Mouse (Mus musculus) right cerebral cortex, postnatal 10 days (tissue): ENCODE data around the gene Ulk3.
A peak's percentile ranks its signal among the peaks of the same experiment; 100 is the strongest.

Experiments used
- DNase-seq, 2 experiments: peaks; one replicate each; pipeline ENCODE4 v3.0.0; 2021; ENCODE audit warnings: low spot score in 2 of 2

The Ulk3 gene

GRCm38 (mm10) chr9:57614786-57615185, 25.5 kb downstream of the Ulk3 start:
- no peak for DNase-seq

DNA sequence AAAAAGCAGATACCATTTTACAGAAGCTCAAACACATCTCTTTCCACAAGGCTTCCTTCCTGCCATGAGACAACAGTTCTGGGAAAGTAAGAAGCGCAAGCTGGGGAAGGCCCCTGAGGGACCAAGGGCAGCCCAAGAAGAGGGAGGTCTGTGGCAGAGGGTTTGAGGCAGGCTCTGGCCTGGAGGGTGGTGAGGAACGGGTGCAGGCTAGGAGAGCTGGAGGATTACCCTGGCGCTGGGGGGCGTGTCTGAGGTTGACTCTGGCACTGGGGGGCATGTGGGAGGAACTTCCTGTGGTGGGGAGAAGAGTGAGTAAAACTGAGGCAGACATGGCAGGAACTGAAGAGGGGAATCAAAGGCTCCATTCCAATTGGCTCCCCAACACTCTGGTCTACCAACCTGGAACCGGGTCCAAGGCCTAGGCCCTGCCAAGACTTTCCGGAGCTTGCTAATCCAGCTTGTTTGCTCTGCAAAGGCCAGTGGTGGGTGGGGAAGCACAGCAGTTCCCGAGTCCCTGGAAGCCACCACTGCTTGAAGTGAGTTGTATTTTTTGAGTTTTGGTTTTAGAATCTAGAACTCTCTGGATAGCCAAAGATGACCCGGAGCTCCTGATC, 28.4 kb downstream of the Ulk3 start:
- DNase-seq, result peak; percentile 76 to 77

DNA sequence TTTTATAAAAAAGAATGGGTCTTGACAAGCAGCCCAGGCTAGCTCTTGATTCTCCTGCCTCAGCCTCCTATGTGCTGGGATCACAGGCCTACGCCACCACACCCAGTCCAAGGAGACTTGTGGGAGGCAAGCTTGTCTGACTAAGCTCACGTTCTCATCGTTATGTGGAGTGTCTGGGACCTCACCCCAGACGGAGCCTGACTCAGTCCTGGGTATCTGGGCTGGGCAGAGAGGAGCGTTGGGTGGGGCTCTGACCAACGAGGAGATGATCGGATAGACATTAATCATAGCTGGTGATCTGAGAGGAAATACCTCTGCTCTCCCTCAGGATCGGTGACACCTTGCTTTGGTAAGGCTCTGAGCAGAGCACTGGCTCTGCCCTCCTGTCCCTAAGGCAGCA, 29.6 kb downstream of the Ulk3 start:
- no peak for DNase-seq

DNA sequence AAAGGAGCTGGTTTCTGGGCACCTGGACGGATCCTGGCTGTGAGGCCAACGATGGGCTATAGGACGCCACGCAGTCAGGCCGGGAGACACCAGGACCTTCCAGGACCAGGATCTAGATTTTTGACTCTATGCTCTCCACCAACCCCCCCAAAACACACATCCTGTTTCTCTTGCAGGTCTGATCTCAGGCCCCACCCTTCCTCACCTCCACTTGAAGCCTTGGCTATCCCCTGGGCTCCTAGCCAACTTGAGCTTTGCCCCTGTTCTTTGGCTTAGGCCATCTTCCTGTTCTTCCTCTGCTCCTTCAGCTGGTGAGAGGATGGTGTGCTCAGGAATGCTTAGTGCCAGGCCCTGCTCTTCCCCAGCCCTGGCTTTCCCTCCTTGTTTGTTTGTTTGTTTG, 31.4 kb downstream of the Ulk3 start, which contains the start of gene Lman1l:
Gene Lman1l (minus strand): TSS at position 101 of the 400 bp plus-strand sequence.
- DNase-seq, result no peak

- DNase-seq, result no peak
These were observed 35.0 kb downstream of the Ulk3 start for GRCm38 (mm10) chr9:57624295-57624694.

DNA sequence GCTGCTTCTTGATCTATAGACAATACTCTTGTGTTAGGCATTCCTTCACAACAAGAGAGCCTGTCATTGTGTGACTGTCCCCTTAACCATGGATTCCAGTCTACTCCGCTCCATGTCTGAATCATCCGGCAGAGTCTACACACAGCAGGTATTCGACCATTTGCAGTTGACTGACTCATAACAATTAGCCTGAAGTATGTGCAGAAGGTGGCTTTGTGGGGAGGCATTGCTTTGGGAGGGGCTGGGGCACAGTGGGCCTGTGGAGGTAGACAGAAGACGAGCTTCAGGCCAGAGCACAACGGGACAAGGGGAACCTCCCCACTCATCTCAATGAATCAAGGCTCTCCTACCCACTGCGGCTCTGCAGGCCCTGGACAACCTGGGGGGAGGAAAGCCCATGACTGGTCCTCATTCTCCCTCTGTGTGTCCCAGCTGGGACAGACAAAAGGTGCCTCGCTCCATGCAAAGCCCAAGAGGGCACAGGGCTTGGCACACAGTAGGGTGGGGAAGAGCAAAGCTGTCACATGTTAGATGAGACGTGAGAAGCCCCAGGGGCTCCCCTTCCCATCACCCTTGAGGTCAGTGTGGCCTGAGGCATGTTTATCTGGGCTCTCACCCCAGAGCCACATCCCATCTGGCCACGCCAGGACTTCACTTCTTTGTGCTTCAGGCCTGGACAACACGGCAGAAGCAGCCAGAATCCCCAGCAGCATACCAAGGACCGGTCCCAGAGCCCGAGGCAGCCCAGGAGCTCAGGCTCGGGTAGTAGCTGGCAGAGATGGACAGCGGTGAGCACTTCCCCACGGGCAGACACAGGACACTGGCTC, 36.6 kb downstream of the Ulk3 start:
- no peak for DNase-seq

DNA sequence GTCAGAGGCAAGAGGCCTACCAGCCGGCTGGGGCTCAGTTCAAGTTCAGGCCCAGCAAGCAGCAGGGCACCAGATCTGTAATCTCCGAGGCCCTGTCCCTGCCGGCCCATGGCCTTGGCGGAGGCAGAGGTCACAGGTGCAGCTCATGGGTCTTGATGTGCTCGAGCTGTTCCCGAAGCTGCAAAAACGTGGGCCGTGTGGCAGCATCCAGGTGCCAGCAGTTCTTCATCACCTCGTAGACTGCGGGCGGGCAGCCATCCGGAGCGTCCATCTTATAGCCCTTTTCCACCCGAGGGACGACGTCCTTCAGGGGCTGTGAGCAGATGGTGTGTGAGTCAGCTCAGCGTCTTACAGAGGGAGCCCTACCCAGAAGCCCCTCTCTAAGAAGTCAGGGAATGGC, 37.9 kb downstream of the Ulk3 start:
- no peak for DNase-seq

- DNase-seq, result no peak
These were observed 38.6 kb downstream of the Ulk3 start for GRCm38 (mm10) chr9:57627892-57628291.

DNA sequence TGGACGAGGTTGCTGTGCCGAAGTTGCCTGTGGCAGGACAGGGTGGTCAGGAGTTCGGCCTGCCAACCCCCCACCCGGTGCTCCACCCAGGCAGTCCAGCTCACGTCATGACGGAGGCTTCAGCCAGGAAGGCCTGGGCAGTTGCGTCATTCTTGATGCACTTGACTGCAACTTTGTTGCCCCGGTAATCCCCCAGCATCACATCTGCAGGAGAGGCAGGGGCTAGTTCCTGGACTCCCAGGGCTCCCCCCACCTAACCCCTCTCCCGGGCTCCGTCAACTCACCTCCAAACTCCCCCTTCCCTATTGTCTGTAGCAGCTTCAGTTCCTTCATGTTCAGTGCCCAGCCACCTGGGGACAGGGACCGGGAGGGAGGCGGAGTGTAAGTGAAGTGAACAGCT, 39.5 kb downstream of the Ulk3 start:
- no peak for DNase-seq

- DNase-seq, result peak; percentile 81 to 85
These were observed 40.0 kb downstream of the Ulk3 start for GRCm38 (mm10) chr9:57629118-57629874.

DNA sequence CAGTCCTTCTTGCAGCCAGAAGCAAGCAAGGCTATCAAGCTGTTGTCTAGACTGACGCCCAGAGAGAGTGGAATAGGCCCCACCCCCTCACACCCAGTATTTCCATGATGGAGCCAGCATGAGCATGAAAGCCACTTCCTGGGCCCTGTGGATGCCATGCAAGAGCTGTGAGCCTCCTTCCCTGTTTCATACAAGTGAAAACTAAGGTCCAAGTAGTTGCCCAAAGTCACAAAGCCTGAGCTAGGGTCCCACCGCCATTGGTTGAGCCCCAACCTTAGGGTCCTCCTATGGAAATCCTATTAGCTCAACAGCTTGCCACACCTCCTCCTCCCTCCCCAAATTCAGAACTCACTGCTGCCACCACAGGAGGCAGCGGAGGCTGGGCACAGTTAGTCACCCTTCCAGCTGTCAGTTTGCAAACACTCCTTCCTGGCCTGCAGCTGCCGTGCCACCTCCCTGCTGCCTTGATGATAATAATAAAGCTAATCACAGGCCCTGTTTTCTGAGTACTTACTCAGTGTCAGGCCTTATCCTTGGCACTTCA, 44.3 kb downstream of the Ulk3 start:
- no peak for DNase-seq

DNA sequence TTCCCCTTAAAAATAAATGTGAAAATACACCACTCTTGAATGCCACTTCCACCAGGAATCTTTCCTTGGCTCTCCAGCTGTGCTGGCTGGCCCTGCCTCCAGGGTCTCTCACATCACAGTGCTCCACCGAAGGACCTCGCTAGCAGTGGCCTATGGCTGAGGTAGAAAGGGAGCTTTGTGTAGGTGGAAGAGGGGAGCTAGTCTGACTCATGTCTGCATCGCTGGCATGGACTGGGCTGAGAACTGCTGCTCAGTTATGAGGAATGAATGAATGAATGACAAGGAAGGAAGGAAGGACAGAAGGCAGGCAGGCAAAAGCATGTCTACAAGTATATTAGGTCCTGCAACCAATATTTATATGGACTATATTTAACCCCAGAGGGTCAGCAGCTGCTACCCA, 48.0 kb downstream of the Ulk3 start:
- no peak for DNase-seq

DNA sequence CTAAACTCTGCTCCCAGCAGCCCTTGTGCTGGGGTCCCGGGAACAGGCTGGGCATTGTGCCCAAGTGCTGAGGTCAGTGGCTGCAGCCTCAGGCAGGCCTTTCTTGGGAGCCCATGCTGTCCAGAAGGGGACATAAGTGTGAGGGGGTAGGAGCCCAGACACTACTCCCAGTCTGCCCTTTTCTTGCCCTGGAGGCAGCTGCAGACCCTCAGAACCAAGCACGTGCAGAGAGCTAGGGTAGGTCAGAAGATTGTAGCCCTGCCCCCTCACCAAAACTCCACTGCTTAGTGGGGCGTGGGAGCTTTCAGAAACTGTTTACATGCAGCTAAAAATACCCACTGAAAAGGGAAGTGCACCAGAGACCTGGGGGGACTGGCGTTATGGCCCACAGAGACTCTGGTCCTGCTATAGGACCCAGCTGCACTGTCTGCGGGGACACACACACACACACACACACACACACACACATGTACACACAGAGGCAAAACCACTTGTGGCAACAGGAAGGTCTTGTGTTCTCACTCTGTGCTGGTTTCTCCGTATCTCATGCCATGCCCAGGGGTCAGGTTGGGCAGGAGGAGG, 48.6 kb downstream of the Ulk3 start:
- peak; percentile 74 to 77 for DNase-seq

DNA sequence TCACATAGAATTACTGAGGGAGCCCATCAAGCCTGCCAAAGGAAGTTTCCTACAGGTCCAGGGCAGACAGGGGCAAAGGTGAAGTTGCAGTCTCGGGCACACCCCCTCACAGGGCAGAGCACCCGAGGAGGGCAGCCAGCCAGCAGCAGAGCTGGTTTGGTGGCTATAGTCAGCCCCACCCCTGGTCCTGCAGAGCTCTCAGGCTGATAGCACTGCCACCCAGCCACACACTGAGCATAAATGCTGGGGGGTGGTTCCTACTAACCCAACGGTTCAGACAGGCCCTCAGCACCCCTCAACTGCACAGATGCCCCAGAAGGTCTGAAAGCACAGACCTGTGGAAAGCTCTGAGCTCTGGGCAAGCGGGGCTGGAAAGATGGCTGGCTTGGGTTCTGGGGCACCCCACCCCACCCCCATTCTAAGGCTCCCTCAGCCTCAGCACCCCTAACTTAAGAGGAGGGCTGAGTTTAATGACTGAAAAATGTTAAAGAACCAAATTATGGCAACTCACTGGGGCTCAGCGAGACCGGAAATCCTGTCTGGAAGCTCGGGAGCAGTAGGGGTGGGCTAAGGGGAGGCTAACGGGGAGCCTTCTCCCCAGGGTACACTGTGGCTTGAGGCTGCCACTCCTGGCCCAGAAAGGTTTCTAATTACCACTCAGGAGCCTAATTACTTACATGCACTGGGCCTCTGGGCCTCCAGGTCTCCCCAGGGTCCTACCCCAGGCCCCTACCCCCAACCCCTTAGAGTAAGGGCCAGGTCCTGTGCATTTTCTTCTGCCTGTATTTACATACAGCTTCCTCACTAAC, 49.6 kb downstream of the Ulk3 start:
- DNase-seq, result no peak

- no peak for DNase-seq
These were observed 50.5 kb downstream of the Ulk3 start for GRCm38 (mm10) chr9:57639661-57640328.

DNA sequence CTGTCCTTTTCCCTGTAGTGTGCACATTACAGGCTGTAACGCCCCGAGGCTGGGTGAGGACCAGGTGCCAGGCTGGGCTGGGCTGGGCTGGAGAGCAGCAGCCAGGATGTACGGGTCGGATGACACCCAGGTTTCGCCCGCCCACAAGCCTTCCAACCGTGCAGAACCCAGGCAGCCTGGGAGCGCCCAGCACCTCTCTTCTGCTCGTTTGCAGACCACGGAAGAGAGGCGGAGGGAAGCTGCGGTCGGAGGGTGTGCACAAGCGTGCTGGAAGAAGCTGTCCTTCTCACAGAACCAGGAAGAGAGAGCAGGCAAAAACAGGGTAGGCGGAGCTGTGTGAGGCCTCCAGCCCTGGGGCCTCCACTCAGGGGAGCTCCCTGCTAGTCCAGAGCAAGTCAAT, 51.1 kb downstream of the Ulk3 start:
- DNase-seq, result peak; percentile 64 to 67

GRCm38 (mm10) chr9:57641022-57641421, 51.8 kb downstream of the Ulk3 start:
- DNase-seq, result no peak

DNA sequence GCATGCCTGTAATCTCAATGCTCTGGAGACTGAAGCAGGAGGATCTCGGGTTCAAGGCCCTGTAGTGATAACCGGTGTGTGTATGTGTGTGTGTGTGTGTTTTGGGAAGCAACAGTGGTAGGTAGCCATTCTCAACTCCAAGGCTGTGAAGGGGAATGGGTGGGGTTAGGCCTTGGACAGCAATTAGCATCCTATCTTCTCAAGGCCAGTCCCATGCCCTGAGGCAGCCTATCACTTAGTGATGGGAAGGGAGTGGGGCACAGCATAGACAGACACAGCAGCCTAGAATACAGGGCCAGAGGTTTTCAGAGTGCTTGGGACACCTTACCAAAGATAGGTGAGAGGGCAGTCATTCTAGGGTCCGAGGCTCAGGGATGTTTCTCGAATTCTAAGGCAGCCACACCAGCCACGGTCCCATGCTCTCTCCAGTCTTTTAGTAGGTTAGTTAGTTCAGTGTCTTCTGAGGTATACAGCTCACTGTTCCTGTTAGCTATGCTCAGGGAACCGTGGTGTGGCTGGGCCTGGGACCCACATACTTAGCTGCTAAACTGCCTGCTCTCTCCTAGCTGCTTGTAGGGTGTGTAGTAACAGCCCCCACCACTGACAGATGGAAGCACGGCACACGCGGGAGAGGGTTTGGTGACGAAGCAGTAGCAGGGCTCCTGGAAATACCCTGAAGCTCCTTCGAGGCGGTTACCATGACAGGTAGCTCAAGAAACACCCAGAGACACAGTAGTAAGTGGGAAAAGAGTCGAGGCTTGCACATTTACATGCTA, 52.7 kb downstream of the Ulk3 start:
- DNase-seq, result no peak

- no peak for DNase-seq
These were observed 54.1 kb downstream of the Ulk3 start for GRCm38 (mm10) chr9:57643169-57643855.
